9 mouse cellular contexts compared by ENCODE assay signal in the genomic region with DNA sequence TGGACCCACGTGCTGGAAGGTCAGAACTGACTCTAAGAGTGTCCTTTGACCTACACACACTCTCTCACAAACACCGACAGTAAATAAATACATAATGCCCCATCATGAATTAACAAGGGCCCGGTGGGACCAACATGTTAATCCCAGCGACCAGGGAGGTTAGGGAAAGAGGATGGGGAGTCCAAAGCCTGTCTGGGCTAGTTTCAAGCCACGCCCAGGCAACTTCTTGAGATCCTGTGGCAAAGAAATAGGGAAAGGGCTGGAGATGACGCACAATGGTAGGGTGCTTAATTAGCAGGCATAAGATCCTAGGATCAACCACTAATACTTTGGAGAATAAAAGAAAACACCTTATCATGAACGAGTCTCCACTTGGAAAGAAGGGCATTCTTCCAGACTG. TPM values are rescaled to one million over a fixed set of nuclear protein-coding genes. Genes with fewer than 3 reads are reported as not detected.
DNase-seq lines count a peak whose midpoint lies in the region; ATAC-seq and TF ChIP-seq lines count a peak whose summit lies in the region.
"Had no signal": no experiment of that assay in that cellular context is flagged by ENCODE, and none has a peak within 500 bp of the region (broad histone marks: within the 10 kb centered on the region; RNA-seq: fewer than 3 reads in every experiment).

No protein-coding gene starts in this region.

- TF ChIP-seq EP300 in stomach, postnatal 0 days (optimal IDR thresholded peaks at IDR 0.05) = no peak

- H3K9ac ChIP-seq in lung, embryonic 16.5 days (ENCODE audit: low read length) = peak overlapping the region; percentile 36
- peak overlapping the region; percentile 1; the same call in 1 of the 2 replicates for H3K9ac ChIP-seq in forebrain, embryonic 13.5 days
- peak overlapping the region; percentile 52 for H3K9ac ChIP-seq in liver, embryonic 12.5 days
- no peak overlapping the region for H3K9ac ChIP-seq in stomach, postnatal 0 days (ENCODE audit: low read length)

- ATAC-seq in lung, embryonic 16.5 days (ENCODE audit: low read depth) = no peak
- no peak for ATAC-seq in forebrain, embryonic 13.5 days
- ATAC-seq in liver, embryonic 12.5 days = no peak
- no peak for ATAC-seq in stomach, postnatal 0 days (ENCODE audit: low FRiP score, low TSS enrichment)

- H3K4me2 ChIP-seq in lung, embryonic 16.5 days (ENCODE audit: low read depth, low read length) = peak overlapping the region; percentile 10
- H3K4me2 ChIP-seq in forebrain, embryonic 13.5 days = peak overlapping the region; percentile 51
- peak overlapping the region; percentile 77 for H3K4me2 ChIP-seq in liver, embryonic 12.5 days
- H3K4me2 ChIP-seq in stomach, postnatal 0 days (replicated peaks; ENCODE audit: low read depth) = 0 out of 2 replicates have a peak overlapping the region, but pooled peaks have one; percentile 5

- H3K27me3 ChIP-seq in lung, embryonic 16.5 days (ENCODE audit: control insufficient read depth, insufficient read depth, low read depth, low read length) = no peaks in the 10 kb centered on the region
- no peaks in the 10 kb centered on the region for H3K27me3 ChIP-seq in forebrain, embryonic 13.5 days
- H3K27me3 ChIP-seq in liver, embryonic 12.5 days (replicated peaks) = no peaks in the 10 kb centered on the region
- no peaks in the 10 kb centered on the region for H3K27me3 ChIP-seq in stomach, postnatal 0 days (ENCODE audit: control insufficient read depth, insufficient read depth, low read length)

- peaks cover 9% of the 10 kb centered on the region for H3K4me1 ChIP-seq in lung, embryonic 16.5 days (replicated peaks; ENCODE audit: control insufficient read depth, insufficient read depth, low read length)
- peaks cover 14% of the 10 kb centered on the region for H3K4me1 ChIP-seq in forebrain, embryonic 13.5 days
- peaks cover 41% of the 10 kb centered on the region for H3K4me1 ChIP-seq in liver, embryonic 12.5 days
- H3K4me1 ChIP-seq in stomach, postnatal 0 days (replicated peaks; ENCODE audit: control insufficient read depth, insufficient read depth) = peaks cover 2% of the 10 kb centered on the region; the same call in 1 of the 2 replicates

- peaks cover 26% of the 10 kb centered on the region for H3K36me3 ChIP-seq in lung, embryonic 16.5 days (ENCODE audit: control insufficient read depth, insufficient read depth, low read length)
- H3K36me3 ChIP-seq in forebrain, embryonic 13.5 days (ENCODE audit: poor library complexity, severe bottlenecking) = peaks cover 40% of the 10 kb centered on the region
- H3K36me3 ChIP-seq in liver, embryonic 12.5 days = peaks cover 44% of the 10 kb centered on the region
- no peaks in the 10 kb centered on the region; the same call in 1 of the 2 replicates for H3K36me3 ChIP-seq in stomach, postnatal 0 days (ENCODE audit: control insufficient read depth, insufficient read depth, low read length)

- DNase-seq in lung, postnatal 4 days = no peak
- no peak for DNase-seq in stomach, postnatal 0 days (ENCODE audit: low spot score)
- no peak for DNase-seq in T-cell, adult 2 months (ENCODE audit: low spot score)
- no peak for DNase-seq in layer of hippocampus, adult 9-11 months
- no peak for DNase-seq in spleen, postnatal 10 days (ENCODE audit: low spot score in 2 of 2)
- DNase-seq: kidney, postnatal 25 days had no signal

- WGBS in lung, embryonic 16.5 days = 69% methylated on average over 7 of the region's 7 CpGs
- 76% methylated on average over 7 of the region's 7 CpGs for WGBS in forebrain, embryonic 13.5 days
- WGBS in liver, embryonic 12.5 days (ENCODE audit: insufficient replicate concordance) = 66% methylated on average over 7 of the region's 7 CpGs
- 55% methylated on average over 7 of the region's 7 CpGs for WGBS in stomach, postnatal 0 days

- H3K27ac ChIP-seq in lung, embryonic 16.5 days (ENCODE audit: low read length) = no peak overlapping the region
- no peak overlapping the region for H3K27ac ChIP-seq in forebrain, embryonic 13.5 days
- H3K27ac ChIP-seq in liver, embryonic 12.5 days = peak overlapping the region; percentile 16; the same call in 1 of the 2 replicates
- no peak overlapping the region for H3K27ac ChIP-seq in stomach, postnatal 0 days (replicated peaks)

- peak overlapping the region; percentile 25; the same call in 1 of the 2 replicates for H3K4me3 ChIP-seq in lung, embryonic 16.5 days (ENCODE audit: low read length)
- H3K4me3 ChIP-seq in forebrain, embryonic 13.5 days = peak overlapping the region; percentile 21
- H3K4me3 ChIP-seq in liver, embryonic 12.5 days = peak overlapping the region; percentile 38
- no peak overlapping the region for H3K4me3 ChIP-seq in stomach, postnatal 0 days (ENCODE audit: low read depth, low read length)

- no peaks in the 10 kb centered on the region for H3K9me3 ChIP-seq in lung, embryonic 16.5 days (ENCODE audit: control insufficient read depth, low read length)
- no peaks in the 10 kb centered on the region for H3K9me3 ChIP-seq in forebrain, embryonic 13.5 days (replicated peaks)
- H3K9me3 ChIP-seq in liver, embryonic 12.5 days (replicated peaks) = no peaks in the 10 kb centered on the region
- H3K9me3 ChIP-seq in stomach, postnatal 0 days (ENCODE audit: control insufficient read depth, low read length) = no peaks in the 10 kb centered on the region

- TF ChIP-seq CTCF in stomach, postnatal 0 days (IDR thresholded peaks at IDR 0.05; ENCODE audit: low read depth) = no peak

RNA-seq across cellular contexts. Expression of gene Cenpt, which starts 2.5 kb away (rescaled TPM):
- 41.2 and 42.7 TPM in 2 replicates for polyA plus RNA-seq in lung, embryonic 16.5 days (2015; fragmentation: Nextera tagmentation; extraction: Ambion mirVana)
- 68.8 and 71.4 TPM in 2 replicates for polyA plus RNA-seq in forebrain, embryonic 13.5 days (2015; fragmentation: Nextera tagmentation; extraction: Ambion mirVana)
- 29.0 and 29.2 TPM in 2 replicates for polyA plus RNA-seq in liver, embryonic 12.5 days (2016; fragmentation: Nextera tagmentation; extraction: Ambion mirVana)
- 14.2 and 15.1 TPM in 2 replicates for polyA plus RNA-seq in stomach, postnatal 0 days (2015; fragmentation: Nextera tagmentation; extraction: Ambion mirVana)

RNA-seq across cellular contexts. Expression of gene Thap11, which starts 4.3 kb away (rescaled TPM):
- polyA plus RNA-seq in lung, embryonic 16.5 days (2015; fragmentation: Nextera tagmentation; extraction: Ambion mirVana) = 55.2 and 56.0 TPM in 2 replicates
- 65.9 and 68.3 TPM in 2 replicates for polyA plus RNA-seq in forebrain, embryonic 13.5 days (2015; fragmentation: Nextera tagmentation; extraction: Ambion mirVana)
- 53.0 and 53.2 TPM in 2 replicates for polyA plus RNA-seq in liver, embryonic 12.5 days (2016; fragmentation: Nextera tagmentation; extraction: Ambion mirVana)
- polyA plus RNA-seq in stomach, postnatal 0 days (2015; fragmentation: Nextera tagmentation; extraction: Ambion mirVana) = 36.8 and 37.8 TPM in 2 replicates

RNA-seq across cellular contexts. Expression of gene Nutf2, which starts 9.8 kb away (rescaled TPM):
- polyA plus RNA-seq in lung, embryonic 16.5 days (2015; fragmentation: Nextera tagmentation; extraction: Ambion mirVana) = 179 and 215 TPM in 2 replicates
- 254 and 295 TPM in 2 replicates for polyA plus RNA-seq in forebrain, embryonic 13.5 days (2015; fragmentation: Nextera tagmentation; extraction: Ambion mirVana)
- polyA plus RNA-seq in liver, embryonic 12.5 days (2016; fragmentation: Nextera tagmentation; extraction: Ambion mirVana) = 180 and 183 TPM in 2 replicates
- polyA plus RNA-seq in stomach, postnatal 0 days (2015; fragmentation: Nextera tagmentation; extraction: Ambion mirVana) = 83.5 and 103 TPM in 2 replicates

RNA-seq across cellular contexts. Expression of gene Tsnaxip1, which starts 23.1 kb away (rescaled TPM):
- 4.0 and 4.6 TPM in 2 replicates for polyA plus RNA-seq in lung, embryonic 16.5 days (2015; fragmentation: Nextera tagmentation; extraction: Ambion mirVana)
- polyA plus RNA-seq in forebrain, embryonic 13.5 days (2015; fragmentation: Nextera tagmentation; extraction: Ambion mirVana) = 0.43 and 1.00 TPM in 2 replicates
- polyA plus RNA-seq in liver, embryonic 12.5 days (2016; fragmentation: Nextera tagmentation; extraction: Ambion mirVana) = 0.12 and 0.19 TPM in 2 replicates
- polyA plus RNA-seq in stomach, postnatal 0 days (2015; fragmentation: Nextera tagmentation; extraction: Ambion mirVana) = not detected in 2 replicates

RNA-seq across cellular contexts. Expression of gene Ranbp10, which starts 23.5 kb away (rescaled TPM):
- 10.0 and 13.0 TPM in 2 replicates for polyA plus RNA-seq in lung, embryonic 16.5 days (2015; fragmentation: Nextera tagmentation; extraction: Ambion mirVana)
- 14.2 and 14.7 TPM in 2 replicates for polyA plus RNA-seq in forebrain, embryonic 13.5 days (2015; fragmentation: Nextera tagmentation; extraction: Ambion mirVana)
- polyA plus RNA-seq in liver, embryonic 12.5 days (2016; fragmentation: Nextera tagmentation; extraction: Ambion mirVana) = 37.7 and 37.8 TPM in 2 replicates
- 7.1 TPM in 2 replicates for polyA plus RNA-seq in stomach, postnatal 0 days (2015; fragmentation: Nextera tagmentation; extraction: Ambion mirVana)

Comparison
In these comparisons a context has a peak if more than half of its experiments do, and no peak if none do; other contexts are left out.
1. H3K4me2 ChIP-seq: peak in every context shown above with its lines; median percentile 77 in liver, embryonic 12.5 days; 51 in forebrain, embryonic 13.5 days; 10 in lung, embryonic 16.5 days; 5 in stomach, postnatal 0 days.